Mouse (Mus musculus) limb, embryonic 11.5 days (tissue): ENCODE results near the gene Pcolce2. TPM values are rescaled to one million over a fixed set of nuclear protein-coding genes. Genes with fewer than 3 reads are reported as not detected.
"Not testable (repeated sequence)": the region's sequence is repeated elsewhere in the genome, so short reads cannot be mapped to it uniquely, and the experiment has no call there.

Experiments
- ATAC-seq: fragments of 200-750 bp; cut with Nextera tagmentation; 2 replicates; pipeline ENCODE4 v1.8.0; 2017; ENCODE audit warnings: low read depth; ENCODE audit not compliant: insufficient number of reproducible peaks, low FRiP score, low TSS enrichment
- DNase-seq: peaks from one replicate; pipeline ENCODE4 v3.0.0-alpha.2; 2015; ENCODE audit warnings: low spot score
- H3K27ac ChIP-seq: fragments of 300-500 bp; sonication (generic); replicated peaks from 2 replicates; pipeline ENCODE4 v1.5.1; 2014; ENCODE audit warnings: low read depth, mild to moderate bottlenecking, low read length
- H3K27me3 ChIP-seq: fragments of 300-500 bp; sonication (generic); 2 replicates; pipeline ENCODE4 v1.6.1; 2014; ENCODE audit warnings: mild to moderate bottlenecking, low read length, mixed read lengths; ENCODE audit not compliant: control insufficient read depth, insufficient read depth
- H3K36me3 ChIP-seq: fragments of 300-500 bp; sonication (generic); 2 replicates; pipeline ENCODE4 v1.6.1; 2014; ENCODE audit warnings: mild to moderate bottlenecking, low read length, moderate library complexity, mixed read lengths; ENCODE audit not compliant: control insufficient read depth, insufficient read depth
- H3K4me1 ChIP-seq: fragments of 300-500 bp; sonication (generic); 2 replicates; pipeline ENCODE4 v1.6.1; 2014; ENCODE audit warnings: low read length, mixed read lengths; ENCODE audit not compliant: control insufficient read depth, insufficient read depth
- H3K4me2 ChIP-seq: fragments of 300-500 bp; sonication (generic); 2 replicates; pipeline ENCODE4 v1.6.1; 2014; ENCODE audit warnings: low read depth, mild to moderate bottlenecking, moderate library complexity; ENCODE audit not compliant: severe bottlenecking
- H3K4me3 ChIP-seq: fragments of 300-500 bp; sonication (generic); 2 replicates; pipeline ENCODE4 v1.5.1; 2014; ENCODE audit warnings: low read depth, low read length
- H3K9ac ChIP-seq: fragments of 300-500 bp; sonication (generic); 2 replicates; pipeline ENCODE4 v1.6.1; 2014; ENCODE audit warnings: mild to moderate bottlenecking, low read length
- H3K9me3 ChIP-seq: fragments of 300-500 bp; sonication (generic); 2 replicates; pipeline ENCODE4 v1.6.1; 2016; ENCODE audit warnings: low read length; ENCODE audit not compliant: control insufficient read depth
- WGBS: fragments of 180-500 bp; shearing (Covaris S2); extraction: QIAGEN DNeasy Blood & Tissue Kit; methylation state at CpG from one replicate; pipeline ENCODE4 v1.1.7; 2014; 5-methylcytosine and 5-hydroxymethylcytosine counted together
- polyA plus RNA-seq: library from polyadenylated mRNA; unstranded; fragments of >200 nt; fragmentation: Nextera tagmentation; extraction: Ambion mirVana; gene quantifications from 2 replicates; pipeline ENCODE4 v1.2.1, GENCODE M21; 2014

The Pcolce2 gene
- polyA plus RNA-seq, 1 experiment from 2014 or later, result 8.9 TPM

GRCm38 (mm10) chr9:95629561-95629960 lies 7.8 kb upstream of the Pcolce2 start:
- not testable (repeated sequence) for H3K36me3 ChIP-seq, H3K4me1 ChIP-seq, H3K4me3 ChIP-seq, H3K9me3 ChIP-seq, H3K4me2 ChIP-seq, H3K27ac ChIP-seq, ATAC-seq, H3K9ac ChIP-seq, H3K27me3 ChIP-seq, DNase-seq
- 91% methylated on average over 2 of the region's 2 CpGs for WGBS

DNA sequence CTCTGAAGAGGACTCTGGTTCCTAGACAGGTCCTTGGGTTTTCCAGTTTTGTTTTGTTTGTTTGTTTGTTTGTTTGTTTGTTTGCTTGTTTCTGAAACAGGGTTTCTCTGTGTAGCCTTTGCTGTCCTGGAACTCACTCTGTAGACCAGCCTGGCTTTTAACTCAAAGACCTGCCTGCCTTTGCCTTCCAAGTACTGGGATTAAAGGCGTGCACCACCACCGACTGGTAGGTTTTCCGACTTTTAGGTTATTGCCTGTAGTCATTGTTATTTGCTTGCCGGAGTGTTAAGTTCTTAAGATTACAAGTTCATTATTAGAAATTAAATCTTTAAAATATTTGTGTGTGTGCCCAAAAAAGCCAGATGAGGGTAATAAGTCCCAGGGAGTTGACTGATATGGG lies 1.0 kb upstream of the Pcolce2 start:
- WGBS, result 73% methylated on average over 4 of the region's 4 CpGs
- no peak overlapping the region for H3K27ac ChIP-seq
- H3K4me3 ChIP-seq, result no peak overlapping the region
- no peak overlapping the region for H3K4me2 ChIP-seq
- no peaks in the 10 kb centered on the region for H3K9me3 ChIP-seq
- no peaks in the 10 kb centered on the region for H3K27me3 ChIP-seq
- H3K9ac ChIP-seq, result no peak overlapping the region
- H3K4me1 ChIP-seq, result no peaks in the 10 kb centered on the region
- no peaks in the 10 kb centered on the region for H3K36me3 ChIP-seq
- ATAC-seq (no peak), DNase-seq (no peak)

DNA sequence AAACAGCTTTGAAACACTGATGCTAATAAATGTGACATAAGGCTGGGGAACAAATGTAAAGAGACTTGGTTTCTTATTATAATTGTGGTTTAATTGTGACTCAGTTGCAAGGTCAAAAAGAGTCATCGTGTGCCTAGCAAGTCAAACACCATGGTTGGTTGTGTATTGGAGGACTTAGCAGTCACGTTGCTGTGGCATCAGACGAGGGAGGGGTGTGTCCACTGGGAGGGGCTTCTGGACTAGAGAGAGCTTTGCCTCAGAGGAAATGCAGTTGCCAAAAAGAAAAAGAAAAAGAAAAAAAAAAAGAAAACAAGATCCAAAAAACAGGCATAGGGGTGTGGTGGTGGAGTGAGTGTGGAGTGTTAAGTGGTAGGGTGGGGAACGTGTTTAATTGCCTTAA lies 2.5 kb downstream of the Pcolce2 start:
- Histone ChIP-seq H3K9ac (no peak overlapping the region), H3K4me3 (no peak overlapping the region), H3K27me3 (no peaks in the 10 kb centered on the region), H3K9me3 (no peaks in the 10 kb centered on the region), H3K27ac (no peak overlapping the region), H3K36me3 (no peaks in the 10 kb centered on the region), H3K4me2 (no peak overlapping the region), H3K4me1 (no peaks in the 10 kb centered on the region)
- DNase-seq (no peak), ATAC-seq (no peak)
- WGBS, result 46% methylated on average over 4 of the region's 4 CpGs

- H3K4me1 ChIP-seq, result no peaks in the 10 kb centered on the region
- H3K9ac ChIP-seq, result no peak overlapping the region
- no peaks in the 10 kb centered on the region for H3K9me3 ChIP-seq
- no peaks in the 10 kb centered on the region for H3K27me3 ChIP-seq
- DNase-seq (no peak), ATAC-seq (no peak)
- H3K4me3 ChIP-seq, result no peak overlapping the region
- no peak overlapping the region for H3K27ac ChIP-seq
- 94% methylated on average over 8 of the region's 8 CpGs for WGBS
- no peaks in the 10 kb centered on the region for H3K36me3 ChIP-seq
- H3K4me2 ChIP-seq, result no peak overlapping the region
These were observed 8.5 kb downstream of the Pcolce2 start for GRCm38 (mm10) chr9:95645926-95646325.

DNA sequence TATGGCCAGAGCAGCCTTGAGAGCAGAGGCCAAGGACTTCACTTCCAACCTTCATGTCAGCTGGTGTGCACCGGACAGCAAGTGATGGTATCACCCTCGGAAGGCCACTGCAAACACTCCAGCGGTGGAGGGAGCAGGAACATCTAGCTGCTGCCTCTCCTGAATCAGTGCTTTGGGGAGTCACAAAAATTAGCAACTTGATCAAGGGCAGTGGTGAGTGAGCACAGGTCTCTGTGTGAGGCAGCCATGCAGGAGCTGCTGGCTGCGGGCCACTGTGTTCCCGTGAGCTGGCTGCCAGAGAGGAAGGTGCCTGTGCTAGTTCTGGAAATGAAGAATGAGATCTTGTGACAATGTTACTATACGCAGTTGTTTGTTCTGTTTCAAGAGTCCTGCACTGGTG lies 16.0 kb downstream of the Pcolce2 start:
- H3K4me1 ChIP-seq, result no peaks in the 10 kb centered on the region
- H3K27ac ChIP-seq, result no peak overlapping the region
- no peak for DNase-seq
- 92% methylated on average over 6 of the region's 6 CpGs for WGBS
- H3K9ac ChIP-seq, result no peak overlapping the region
- no peaks in the 10 kb centered on the region for H3K36me3 ChIP-seq
- H3K4me3 ChIP-seq, result no peak overlapping the region
- no peak overlapping the region for H3K4me2 ChIP-seq
- H3K9me3 ChIP-seq, result no peaks in the 10 kb centered on the region
- H3K27me3 ChIP-seq, result no peaks in the 10 kb centered on the region
- ATAC-seq, result no peak

DNA sequence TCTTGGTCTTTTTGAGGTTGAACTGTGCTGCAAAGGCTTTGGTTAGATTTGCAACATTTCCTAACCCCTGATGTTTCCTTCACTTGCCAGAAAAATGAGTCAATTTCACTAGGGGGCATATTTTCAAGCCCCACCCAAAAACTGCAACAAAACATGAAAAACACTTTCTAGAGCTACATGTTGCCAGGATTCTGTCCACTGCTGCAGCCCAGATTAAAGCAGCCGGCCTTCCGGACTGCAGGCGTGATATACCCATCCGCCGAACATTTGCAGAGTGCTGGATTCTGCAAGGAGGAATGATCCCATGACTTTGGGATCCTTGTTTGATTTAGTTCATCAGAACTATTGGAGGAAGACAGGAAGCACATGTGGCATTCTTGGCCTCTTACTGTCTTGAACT lies 17.0 kb downstream of the Pcolce2 start:
- Histone ChIP-seq H3K4me3 (no peak overlapping the region), H3K36me3 (no peaks in the 10 kb centered on the region), H3K4me2 (no peak overlapping the region), H3K27ac (no peak overlapping the region), H3K27me3 (no peaks in the 10 kb centered on the region), H3K9ac (no peak overlapping the region), H3K4me1 (no peaks in the 10 kb centered on the region), H3K9me3 (no peaks in the 10 kb centered on the region)
- WGBS, result 96% methylated on average over 5 of the region's 5 CpGs
- ATAC-seq (no peak), DNase-seq (no peak)

DNA sequence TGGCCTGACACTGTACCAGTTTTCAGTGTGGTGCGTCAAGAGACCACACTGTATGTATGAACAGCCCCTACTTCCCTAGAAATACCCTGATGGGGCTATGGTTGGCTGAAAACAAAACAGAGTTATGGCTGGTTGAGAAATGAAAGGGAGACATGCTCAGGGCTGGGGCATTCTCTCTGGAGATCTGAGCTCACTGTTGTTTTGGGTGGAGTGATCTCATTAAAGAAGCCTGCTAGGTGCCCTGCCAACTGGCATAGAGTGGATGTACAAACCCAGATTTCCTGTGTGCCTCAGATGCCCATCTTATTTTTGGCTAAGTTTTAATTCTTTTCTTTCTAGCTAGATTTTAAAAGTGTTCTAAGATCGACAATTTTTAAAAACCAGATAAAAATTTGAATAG lies 20.5 kb downstream of the Pcolce2 start:
- WGBS, result 91% methylated on average over 2 of the region's 2 CpGs

DNA sequence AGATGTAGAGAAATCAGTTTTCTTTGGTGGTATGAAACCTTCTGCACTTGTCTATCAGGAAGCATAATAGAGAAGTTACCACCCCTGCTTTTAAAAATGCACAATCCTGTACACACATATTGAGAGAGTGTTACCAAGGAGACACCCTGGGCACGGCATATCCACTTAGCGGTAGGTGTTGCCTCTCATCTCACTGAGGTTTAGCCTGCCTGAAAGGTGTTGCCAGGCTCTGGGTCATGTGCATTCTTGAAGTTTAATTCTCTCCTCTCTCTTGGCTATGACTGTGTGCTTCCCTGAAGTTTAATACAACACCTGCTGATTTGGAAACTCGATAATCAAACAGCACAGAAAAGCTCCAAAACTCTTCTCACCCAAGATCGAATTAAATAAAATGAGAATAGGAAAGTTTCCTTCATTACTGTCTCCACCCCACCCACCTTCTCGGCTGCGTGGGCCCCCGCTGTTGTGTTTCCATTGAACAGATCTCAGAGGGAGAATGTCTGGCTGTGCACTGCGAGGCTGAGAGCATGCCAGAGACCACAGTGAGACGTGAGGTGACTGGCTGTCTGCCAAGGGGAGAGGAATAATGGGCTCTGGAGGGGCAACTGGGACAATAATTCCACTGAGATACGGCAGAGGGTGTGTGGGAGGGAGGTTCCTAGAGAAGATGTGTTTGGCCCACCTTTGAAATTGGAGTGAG lies 27.0 kb downstream of the Pcolce2 start:
- H3K4me1 ChIP-seq, result no peaks in the 10 kb centered on the region
- no peaks in the 10 kb centered on the region for H3K36me3 ChIP-seq
- no peaks in the 10 kb centered on the region for H3K9me3 ChIP-seq
- H3K4me3 ChIP-seq, result no peak overlapping the region
- DNase-seq (no peak), ATAC-seq (no peak)
- WGBS, result 83% methylated on average over 10 of the region's 10 CpGs
- H3K9ac ChIP-seq, result no peak overlapping the region
- H3K4me2 ChIP-seq, result no peak overlapping the region
- no peaks in the 10 kb centered on the region for H3K27me3 ChIP-seq
- no peak overlapping the region for H3K27ac ChIP-seq

More for the DNA sequence above, 20.5 kb downstream of the Pcolce2 start:
- H3K36me3 ChIP-seq, result no peaks in the 10 kb centered on the region
- H3K27ac ChIP-seq, result no peak overlapping the region
- H3K4me1 ChIP-seq, result no peaks in the 10 kb centered on the region
- no peak for DNase-seq
- H3K4me2 ChIP-seq, result no peak overlapping the region
- H3K9ac ChIP-seq, result no peak overlapping the region
- no peaks in the 10 kb centered on the region for H3K9me3 ChIP-seq
- ATAC-seq, result no peak
- no peak overlapping the region for H3K4me3 ChIP-seq
- H3K27me3 ChIP-seq, result no peaks in the 10 kb centered on the region

- WGBS, result 91% methylated on average over 6 of the region's 6 CpGs
- no peaks in the 10 kb centered on the region for H3K36me3 ChIP-seq
- DNase-seq, result no peak
- no peak overlapping the region for H3K27ac ChIP-seq
- no peak for ATAC-seq
- no peak overlapping the region for H3K9ac ChIP-seq
- H3K4me3 ChIP-seq, result no peak overlapping the region
- H3K27me3 ChIP-seq, result no peaks in the 10 kb centered on the region
- H3K4me1 ChIP-seq, result no peaks in the 10 kb centered on the region
- no peaks in the 10 kb centered on the region for H3K9me3 ChIP-seq
- no peak overlapping the region for H3K4me2 ChIP-seq
These were observed 28.4 kb downstream of the Pcolce2 start for GRCm38 (mm10) chr9:95665835-95666234.
